Mouse (Mus musculus): ENCODE data around the gene Kcnd1. TPM values are rescaled to one million over a fixed set of nuclear protein-coding genes. Genes with fewer than 3 reads are reported as not detected.
"Not testable (repeated sequence)": the region's sequence is repeated elsewhere in the genome, so short reads cannot be mapped to it uniquely, and the experiment has no call there.

The Kcnd1 gene
- polyA plus RNA-seq, 1 experiment from 2014 or later = 0.59 TPM

DNA sequence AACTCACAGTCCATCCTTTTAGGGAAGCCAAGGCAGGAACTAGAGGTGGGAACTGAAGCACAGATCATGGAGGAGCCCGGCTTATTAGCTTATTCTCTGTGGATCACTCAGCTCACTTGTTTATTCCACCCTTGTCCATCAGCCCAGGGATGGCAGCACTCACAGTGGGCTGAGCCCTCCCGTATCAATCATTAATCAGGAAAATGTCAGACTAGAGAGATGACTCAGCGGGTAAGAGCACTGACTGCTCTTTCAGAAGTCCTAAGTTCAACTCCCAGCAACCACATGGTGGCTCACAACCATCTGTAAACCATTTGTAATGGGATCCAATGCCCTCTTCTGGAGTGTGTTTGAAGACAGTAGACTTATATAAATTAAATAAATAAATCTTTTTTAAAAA is 24.8 kb upstream of the Kcnd1 start:
- Histone ChIP-seq H3K27me3 (ENCODE audit: low read depth, poor library complexity, severe bottlenecking) (no peaks in the 10 kb centered on the region), H3K4me3 (no peak overlapping the region), H3K4me1 (no peaks in the 10 kb centered on the region), H3K27ac (replicated peaks) (no peak overlapping the region), H3K36me3 (peaks cover 36% of the 10 kb centered on the region), H3K9me3 (replicated peaks) (no peaks in the 10 kb centered on the region)
- no peak for DNase-seq (ENCODE audit: low spot score)
- 93% methylated on average over 3 of the region's 3 CpGs for WGBS

DNA sequence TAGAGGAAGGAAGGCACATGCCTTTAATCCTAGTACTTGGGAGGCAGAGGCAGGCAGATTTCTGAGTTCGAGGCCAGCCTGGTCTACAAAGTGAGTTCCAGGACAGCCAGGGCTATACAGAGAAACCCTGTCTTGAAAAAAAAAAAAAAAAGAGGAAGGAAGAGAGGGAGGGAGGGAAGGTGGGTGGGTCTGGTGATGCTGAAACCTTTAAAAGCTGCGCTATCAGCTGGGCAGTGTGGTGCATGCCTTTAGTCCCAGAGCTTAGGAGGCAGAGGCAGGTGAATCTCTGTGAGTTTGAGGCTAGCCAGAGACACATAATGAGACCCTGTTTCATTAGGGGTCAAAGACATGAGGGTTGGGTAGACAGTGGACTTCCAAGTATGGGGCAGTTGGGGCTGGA is 19.9 kb upstream of the Kcnd1 start:
- not testable (repeated sequence) for H3K27ac ChIP-seq (replicated peaks); H3K4me3 ChIP-seq; DNase-seq (ENCODE audit: low spot score); H3K9me3 ChIP-seq (replicated peaks); H3K27me3 ChIP-seq (ENCODE audit: low read depth, poor library complexity, severe bottlenecking); H3K4me1 ChIP-seq
- 79% methylated on average over 2 of the region's 2 CpGs for WGBS
- peaks cover 68% of the 10 kb centered on the region for H3K36me3 ChIP-seq

DNA sequence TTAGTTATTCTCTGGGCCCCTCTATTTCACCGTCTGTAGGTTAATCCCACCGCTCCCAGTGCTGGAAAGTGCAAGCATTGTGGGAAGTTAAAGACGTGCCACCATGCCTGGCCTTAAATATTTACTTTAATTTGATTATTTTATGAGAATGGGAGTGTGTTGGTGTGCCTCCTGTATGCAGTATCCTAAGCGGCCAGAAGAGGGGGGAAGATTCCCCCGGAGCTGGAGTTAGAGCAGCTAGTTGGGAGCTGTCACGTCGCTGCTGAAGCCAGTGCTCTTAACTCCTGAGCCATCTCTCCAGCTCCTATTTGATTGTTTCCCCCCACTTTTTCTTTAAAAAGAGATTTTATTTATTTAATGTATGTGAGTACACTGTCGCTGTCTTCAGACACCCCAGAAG is 7.1 kb upstream of the Kcnd1 start:
- H3K4me1 ChIP-seq; H3K4me3 ChIP-seq; H3K27ac ChIP-seq (replicated peaks); H3K27me3 ChIP-seq (ENCODE audit: low read depth, poor library complexity, severe bottlenecking): not testable (repeated sequence)
- WGBS = 58% methylated on average over 8 of the region's 8 CpGs
- DNase-seq (ENCODE audit: low spot score) = peak; percentile 17
- Histone ChIP-seq H3K9me3 (replicated peaks) (peaks cover 12% of the 10 kb centered on the region; the same call in 1 of the 2 replicates), H3K36me3 (peaks cover 86% of the 10 kb centered on the region)

DNA sequence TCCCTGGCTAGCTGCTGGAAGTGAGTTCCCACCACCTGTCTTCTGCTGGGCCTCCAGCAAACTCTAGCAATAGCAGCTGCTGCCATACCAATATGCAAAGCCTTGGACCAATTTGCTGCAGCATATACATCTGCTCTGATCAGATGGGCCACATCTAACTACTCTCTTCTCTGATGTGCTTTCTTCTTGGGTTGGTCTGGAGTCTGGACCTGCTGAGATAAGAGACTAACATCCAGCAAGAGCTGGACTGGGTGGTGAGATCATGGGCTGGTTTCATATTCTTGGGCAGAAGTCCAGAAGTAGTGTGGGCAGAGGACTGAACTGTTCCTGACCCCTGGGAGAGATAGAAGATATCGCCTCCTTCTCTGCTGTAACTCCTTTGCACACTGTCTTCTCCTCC is 15.1 kb downstream of the Kcnd1 start:
- H3K36me3 ChIP-seq = no peaks in the 10 kb centered on the region

DNA sequence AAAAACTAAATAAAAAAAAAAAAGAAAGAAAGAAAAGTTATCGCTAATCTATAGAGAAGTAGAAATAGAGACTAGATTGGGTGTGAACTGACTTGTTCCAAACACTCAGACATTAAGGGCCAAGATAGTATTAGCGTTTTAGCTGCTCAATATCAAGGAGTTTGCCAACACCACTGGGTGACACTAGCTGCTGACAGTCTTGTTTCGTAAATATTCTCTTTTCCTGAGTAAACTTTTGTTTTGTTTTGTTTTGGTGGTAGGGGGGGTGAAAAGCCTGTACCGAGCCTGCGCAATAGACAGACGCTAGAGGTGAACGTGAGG is 18.7 kb downstream of the Kcnd1 start:
- H3K4me1 ChIP-seq = peaks cover 14% of the 10 kb centered on the region
- H3K36me3 ChIP-seq = peaks cover 6% of the 10 kb centered on the region; the same call in 1 of the 2 replicates
- WGBS = 16% methylated on average over 7 of the region's 7 CpGs
- H3K9me3 ChIP-seq (replicated peaks) = peaks cover 10% of the 10 kb centered on the region
- 0 out of 2 replicates have a peak overlapping the region, but pooled peaks have one; percentile 50 for H3K27ac ChIP-seq (replicated peaks)
- H3K27me3 ChIP-seq (ENCODE audit: low read depth, poor library complexity, severe bottlenecking) = no peaks in the 10 kb centered on the region
- DNase-seq (ENCODE audit: low spot score) = no peak
- peak overlapping the region; percentile 88 for H3K4me3 ChIP-seq

More for the DNA sequence above, 15.1 kb downstream of the Kcnd1 start:
- no peak for DNase-seq (ENCODE audit: low spot score)
- no peak overlapping the region for H3K27ac ChIP-seq (replicated peaks)
- H3K9me3 ChIP-seq (replicated peaks) = peaks cover 7% of the 10 kb centered on the region
- 100% methylated on average over 1 of the region's 1 CpGs for WGBS
- H3K27me3 ChIP-seq (ENCODE audit: low read depth, poor library complexity, severe bottlenecking) = no peaks in the 10 kb centered on the region
- H3K4me1 ChIP-seq = no peaks in the 10 kb centered on the region
- no peak overlapping the region for H3K4me3 ChIP-seq

DNA sequence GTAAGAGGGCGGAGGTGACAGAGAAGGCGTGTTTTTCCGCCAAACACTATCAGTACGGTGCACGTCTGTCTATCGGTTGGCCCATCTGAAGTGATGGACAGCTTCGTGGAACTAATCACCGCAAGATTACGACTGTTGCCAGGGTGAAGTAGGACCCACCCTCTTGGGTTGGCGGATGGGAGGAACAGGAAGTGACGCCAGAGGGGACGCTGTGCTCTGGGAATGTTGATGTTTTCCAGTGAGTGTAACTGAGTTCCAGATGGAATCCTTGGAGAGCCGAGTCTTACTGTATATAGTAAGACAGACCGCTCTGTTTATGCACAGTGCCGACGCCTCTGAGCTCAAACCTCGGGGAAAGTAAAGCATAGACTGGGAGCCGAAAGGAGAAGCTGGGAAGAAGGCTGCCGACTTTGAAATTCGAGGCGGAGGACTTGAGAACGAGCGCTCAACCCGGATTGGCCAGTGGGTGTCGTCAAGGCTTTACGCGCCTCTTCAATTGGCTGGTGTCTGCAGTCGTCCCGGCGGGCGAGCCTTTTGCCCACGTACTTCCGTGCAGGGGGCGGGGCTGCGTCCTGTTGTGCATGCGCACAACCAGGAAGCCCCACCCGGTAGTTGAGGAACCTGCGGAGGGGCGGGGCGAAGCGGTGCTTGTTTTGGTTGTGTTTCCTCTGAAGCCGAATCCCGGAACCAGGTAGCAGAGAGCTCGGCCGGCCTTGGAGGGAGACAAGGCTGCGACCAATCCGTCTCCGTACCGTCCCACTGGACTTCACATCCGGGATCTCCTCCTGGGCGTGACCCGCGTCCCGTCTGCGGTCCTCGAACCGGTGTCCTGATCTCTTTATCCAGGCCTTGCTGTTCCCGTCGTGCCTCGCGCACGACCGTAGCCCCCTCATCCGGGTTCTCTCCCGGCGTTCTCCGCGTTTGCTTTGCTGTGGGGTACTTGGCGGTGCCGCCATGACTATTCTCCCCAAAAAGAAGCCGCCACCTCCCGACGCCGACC is 19.4 kb downstream of the Kcnd1 start, which contains the start of gene Otud5:
Gene Otud5 (plus strand): TSS at position 202 of the 1,000 bp plus-strand sequence.
- Histone ChIP-seq H3K27ac (replicated peaks) (peak within 1 kb of the TSS; percentile 88), H3K36me3 (peaks cover 6% of the 10 kb centered on the region; the same call in 1 of the 2 replicates), H3K27me3 (ENCODE audit: low read depth, poor library complexity, severe bottlenecking) (no peaks in the 10 kb centered on the region), H3K4me1 (peaks cover 14% of the 10 kb centered on the region), H3K9me3 (replicated peaks) (peaks cover 10% of the 10 kb centered on the region), H3K4me3 (peak within 1 kb of the TSS; percentile 88)
- 18% methylated on average over 74 of the region's 74 CpGs for WGBS
- peak; percentile 93 for DNase-seq (ENCODE audit: low spot score)

DNA sequence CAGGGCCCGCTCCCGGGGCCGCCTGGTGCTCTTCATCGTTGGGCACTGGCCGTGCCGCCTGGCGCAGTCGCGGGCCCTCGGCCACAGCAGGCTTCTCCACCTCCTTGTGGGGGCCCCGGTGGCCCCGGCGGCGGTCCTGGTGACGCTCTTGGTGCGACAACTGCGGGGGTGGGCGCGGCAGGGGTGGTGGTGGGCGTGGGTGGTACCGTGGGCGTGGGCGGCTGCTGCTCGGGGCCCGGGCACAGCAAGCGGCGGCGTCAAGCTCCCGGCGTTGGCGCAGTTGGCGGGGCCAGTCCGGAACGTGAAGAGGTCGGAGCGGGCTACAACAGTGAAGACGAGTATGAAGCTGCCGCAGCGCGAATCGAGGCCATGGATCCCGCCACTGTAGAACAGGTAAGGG is 20.2 kb downstream of the Kcnd1 start:
- H3K4me1 ChIP-seq = peaks cover 14% of the 10 kb centered on the region
- peak overlapping the region; percentile 88 for H3K4me3 ChIP-seq
- no peaks in the 10 kb centered on the region for H3K27me3 ChIP-seq (ENCODE audit: low read depth, poor library complexity, severe bottlenecking)
- H3K36me3 ChIP-seq = peaks cover 6% of the 10 kb centered on the region; the same call in 1 of the 2 replicates
- DNase-seq (ENCODE audit: low spot score) = peak; percentile 12
- peak overlapping the region; percentile 88 for H3K27ac ChIP-seq (replicated peaks)
- WGBS = 16% methylated on average over 42 of the region's 42 CpGs
- peaks cover 10% of the 10 kb centered on the region for H3K9me3 ChIP-seq (replicated peaks)

DNA sequence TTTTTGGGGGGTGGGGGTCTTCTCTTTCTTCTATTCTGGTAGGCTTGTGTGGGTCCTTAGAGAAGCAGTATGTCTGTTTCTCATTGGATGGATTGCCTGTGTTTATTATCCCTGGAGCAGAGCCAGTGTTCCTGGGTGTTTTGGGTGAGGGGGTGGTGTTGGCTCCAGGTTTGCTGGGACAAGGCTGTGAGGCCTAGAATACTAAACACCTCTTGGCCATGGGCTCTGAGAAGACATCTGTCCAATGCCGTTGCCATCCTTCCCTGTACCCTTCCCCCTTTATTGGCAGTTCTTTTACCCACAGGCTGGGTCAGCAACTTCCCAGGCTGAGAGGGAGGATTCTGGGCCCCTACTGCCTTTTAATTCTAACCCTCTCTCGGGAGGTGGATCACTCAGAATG is 25.8 kb downstream of the Kcnd1 start:
- WGBS = 89% methylated on average over 2 of the region's 2 CpGs
- Histone ChIP-seq H3K36me3 (peaks cover 41% of the 10 kb centered on the region), H3K27ac (replicated peaks) (no peak overlapping the region), H3K27me3 (ENCODE audit: low read depth, poor library complexity, severe bottlenecking) (no peaks in the 10 kb centered on the region), H3K4me1 (peaks cover 12% of the 10 kb centered on the region), H3K4me3 (no peak overlapping the region), H3K9me3 (replicated peaks) (no peaks in the 10 kb centered on the region)
- DNase-seq (ENCODE audit: low spot score) = no peak

DNA sequence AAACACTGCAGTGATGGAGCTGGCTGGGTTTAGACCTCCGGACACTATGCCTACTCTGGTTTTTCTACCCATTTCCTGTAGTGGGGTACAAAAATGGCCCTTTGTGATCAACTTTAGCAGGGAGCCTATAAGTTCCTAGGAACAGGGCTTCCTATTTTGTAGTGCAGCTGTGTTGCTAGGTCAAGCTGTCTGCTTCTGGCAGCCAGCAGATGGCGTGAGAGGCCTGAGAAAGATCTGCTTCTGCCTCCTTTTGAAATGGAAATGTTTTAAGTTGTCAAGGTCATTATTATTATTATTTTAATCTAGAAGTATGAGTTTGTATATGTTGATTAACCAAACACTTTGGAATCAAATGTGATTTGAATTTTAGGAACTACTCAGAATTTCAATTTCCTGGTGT is 32.5 kb downstream of the Kcnd1 start:
- H3K9me3 ChIP-seq (replicated peaks) = 0 out of 2 replicates have a peak, but pooled peaks cover 3% of the 10 kb centered on the region
- no peaks in the 10 kb centered on the region for H3K27me3 ChIP-seq (ENCODE audit: low read depth, poor library complexity, severe bottlenecking)
- H3K4me3 ChIP-seq = no peak overlapping the region
- peak; percentile 15 for DNase-seq (ENCODE audit: low spot score)
- 54% methylated on average over 2 of the region's 2 CpGs for WGBS
- H3K36me3 ChIP-seq = peaks cover 60% of the 10 kb centered on the region
- no peaks in the 10 kb centered on the region for H3K4me1 ChIP-seq
- H3K27ac ChIP-seq (replicated peaks) = no peak overlapping the region

DNA sequence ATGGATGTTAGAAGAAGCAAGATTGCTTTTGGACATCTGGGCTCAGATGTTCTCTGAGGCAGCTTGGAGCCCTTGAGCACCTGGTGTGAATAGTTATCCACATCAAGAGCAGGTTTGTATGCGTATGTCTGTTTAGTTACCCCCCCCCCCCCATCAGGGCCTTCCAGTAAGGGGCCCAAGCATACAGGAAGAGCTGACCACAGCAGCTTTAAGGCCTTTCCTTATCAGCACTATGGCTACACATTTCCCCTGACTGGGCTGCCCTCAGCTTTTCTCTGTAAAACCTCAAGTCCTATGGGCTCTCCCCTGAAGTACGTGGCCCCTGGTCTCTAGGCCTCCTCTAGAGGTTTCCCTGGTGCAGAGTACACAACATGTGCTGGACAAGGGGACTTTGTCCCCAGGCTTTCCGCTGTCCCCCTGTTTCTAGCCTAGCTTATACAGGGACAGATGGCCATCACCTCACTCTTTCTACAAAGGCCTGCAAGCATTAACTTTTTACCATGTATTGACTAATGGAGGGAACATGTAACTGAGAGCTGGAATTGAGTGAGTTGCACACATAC is 37.2 kb downstream of the Kcnd1 start:
- WGBS = 95% methylated on average over 3 of the region's 3 CpGs
- 0 out of 2 replicates have a peak, but pooled peaks cover 2% of the 10 kb centered on the region for H3K9me3 ChIP-seq (replicated peaks)
- H3K36me3 ChIP-seq = peaks cover 41% of the 10 kb centered on the region
- H3K27me3 ChIP-seq (ENCODE audit: low read depth, poor library complexity, severe bottlenecking) = no peaks in the 10 kb centered on the region
- no peak for DNase-seq (ENCODE audit: low spot score)
- H3K4me1 ChIP-seq = no peaks in the 10 kb centered on the region
- H3K27ac ChIP-seq (replicated peaks) = no peak overlapping the region
- no peak overlapping the region for H3K4me3 ChIP-seq

DNA sequence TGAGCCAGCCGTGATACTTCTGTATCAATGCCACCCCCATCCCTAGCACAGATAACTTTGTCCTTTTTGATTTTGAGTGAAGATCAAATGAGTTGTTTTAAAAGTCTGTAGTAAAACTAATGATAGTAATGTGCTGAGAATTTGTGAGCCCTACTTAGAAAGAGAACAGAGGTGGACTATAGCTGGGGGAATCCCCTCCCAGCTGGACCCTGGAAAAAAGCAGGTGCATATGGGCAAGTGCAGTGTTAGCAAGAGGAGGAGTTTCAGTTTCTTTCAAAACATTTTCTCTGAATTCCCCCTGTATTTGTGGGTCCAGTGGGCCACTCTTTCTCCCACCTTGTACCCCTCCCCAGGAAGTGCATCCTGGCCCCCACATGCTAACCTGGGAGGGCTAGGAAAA is 41.1 kb downstream of the Kcnd1 start:
- Histone ChIP-seq H3K27me3 (ENCODE audit: low read depth, poor library complexity, severe bottlenecking) (no peaks in the 10 kb centered on the region), H3K36me3 (peaks cover 32% of the 10 kb centered on the region), H3K27ac (replicated peaks) (no peak overlapping the region), H3K9me3 (replicated peaks) (no peaks in the 10 kb centered on the region), H3K4me3 (no peak overlapping the region), H3K4me1 (no peaks in the 10 kb centered on the region)
- no peak for DNase-seq (ENCODE audit: low spot score)
- 86% methylated on average over 1 of the region's 1 CpGs for WGBS

DNA sequence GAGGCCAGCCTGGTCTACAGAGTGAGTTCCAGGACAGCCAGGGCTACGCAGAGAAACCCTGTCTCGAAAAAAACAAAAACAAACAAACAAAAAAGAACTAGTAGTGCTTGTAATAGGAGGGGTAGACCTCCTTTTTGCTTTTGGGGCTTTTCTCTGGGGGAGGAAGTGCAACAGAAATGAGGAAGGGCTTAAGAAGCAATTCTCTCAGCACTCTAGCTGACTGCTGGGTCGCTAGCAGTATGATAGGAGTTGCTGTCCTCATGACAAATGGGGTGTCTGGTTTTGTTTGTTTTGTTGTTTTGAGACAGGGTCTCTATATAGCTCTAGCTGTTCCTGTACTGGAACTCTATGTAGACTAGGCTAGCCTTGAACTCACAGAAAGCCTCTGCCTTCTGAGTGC is 42.5 kb downstream of the Kcnd1 start:
- 83% methylated on average over 3 of the region's 3 CpGs for WGBS
- H3K9me3 ChIP-seq (replicated peaks) = no peaks in the 10 kb centered on the region
- no peak for DNase-seq (ENCODE audit: low spot score)
- H3K36me3 ChIP-seq = peaks cover 22% of the 10 kb centered on the region
- H3K27ac ChIP-seq (replicated peaks) = no peak overlapping the region
- 0 out of 2 replicates have a peak, but pooled peaks cover 6% of the 10 kb centered on the region for H3K4me1 ChIP-seq
- no peaks in the 10 kb centered on the region for H3K27me3 ChIP-seq (ENCODE audit: low read depth, poor library complexity, severe bottlenecking)
- H3K4me3 ChIP-seq = no peak overlapping the region

DNA sequence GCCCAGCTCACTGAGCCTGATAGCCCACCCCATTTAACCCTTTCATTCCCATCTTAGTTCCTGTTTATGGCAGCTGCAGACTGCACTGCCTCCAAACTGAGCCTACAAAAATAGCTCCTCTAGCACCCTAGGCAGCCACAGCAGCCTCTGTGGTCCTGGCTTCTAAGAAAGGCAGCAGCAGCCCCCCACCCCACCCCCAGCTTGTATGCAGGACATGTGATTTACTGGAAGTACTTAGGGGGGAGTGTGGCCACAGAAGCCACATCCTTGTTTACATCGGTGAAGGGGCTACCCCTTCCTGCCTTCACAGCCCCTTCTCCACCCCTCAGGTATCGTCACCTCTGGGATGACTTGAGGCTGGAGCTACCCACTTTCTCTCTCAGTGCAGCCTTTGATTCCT is 43.3 kb downstream of the Kcnd1 start:
- no peak for DNase-seq (ENCODE audit: low spot score)
- Histone ChIP-seq H3K9me3 (replicated peaks) (no peaks in the 10 kb centered on the region), H3K4me3 (no peak overlapping the region), H3K27me3 (ENCODE audit: low read depth, poor library complexity, severe bottlenecking) (no peaks in the 10 kb centered on the region), H3K4me1 (0 out of 2 replicates have a peak, but pooled peaks cover 13% of the 10 kb centered on the region), H3K36me3 (peaks cover 18% of the 10 kb centered on the region), H3K27ac (replicated peaks) (no peak overlapping the region)
- 75% methylated on average over 2 of the region's 2 CpGs for WGBS

All from midbrain, embryonic 10.5 days (tissue).